Mouse (Mus musculus) neural tube, embryonic 11.5 days (tissue): ENCODE data around the gene Leo1. TPM values are rescaled to one million over a fixed set of nuclear protein-coding genes. Genes with fewer than 3 reads are reported as not detected.
A peak's percentile ranks its signal among the peaks of the same experiment; 100 is the strongest.

Experiments used
- ATAC-seq: fragments of 200-750 bp; cut with Nextera tagmentation; 2 replicates; pipeline ENCODE4 v1.8.0; 2017; ENCODE audit warnings: moderate number of reproducible peaks, mild to moderate bottlenecking, moderate TSS enrichment, moderate library complexity; ENCODE audit not compliant: insufficient read depth, low FRiP score, low TSS enrichment
- DNase-seq: peaks from one replicate; pipeline ENCODE4 v3.0.0-alpha.2; 2015; ENCODE audit warnings: low spot score
- H3K27ac ChIP-seq: fragments of 300-500 bp; sonication (generic); 2 replicates; pipeline ENCODE4 v1.5.1; 2014; ENCODE audit warnings: low read depth, mild to moderate bottlenecking, low read length
- H3K27me3 ChIP-seq: fragments of 300-500 bp; sonication (generic); 2 replicates; pipeline ENCODE4 v1.6.1; 2014; ENCODE audit warnings: mild to moderate bottlenecking, low read length, mixed read lengths; ENCODE audit not compliant: control insufficient read depth, insufficient read depth
- H3K36me3 ChIP-seq: fragments of 300-500 bp; sonication (generic); 2 replicates; pipeline ENCODE4 v1.6.1; 2014; ENCODE audit warnings: mild to moderate bottlenecking, low read length, moderate library complexity, mixed read lengths; ENCODE audit not compliant: control insufficient read depth, insufficient read depth
- H3K4me1 ChIP-seq: fragments of 300-500 bp; sonication (generic); 2 replicates; pipeline ENCODE4 v1.6.1; 2014; ENCODE audit warnings: low read length, mixed read lengths; ENCODE audit not compliant: control insufficient read depth, insufficient read depth
- H3K4me2 ChIP-seq: fragments of 300-500 bp; sonication (generic); 2 replicates; pipeline ENCODE4 v1.6.1; 2014; ENCODE audit warnings: low read depth, mild to moderate bottlenecking, moderate library complexity
- H3K4me3 ChIP-seq: fragments of 300-500 bp; sonication (generic); 2 replicates; pipeline ENCODE4 v1.5.1; 2014; ENCODE audit warnings: low read depth, low read length
- H3K9ac ChIP-seq: fragments of 300-500 bp; sonication (generic); 2 replicates; pipeline ENCODE4 v1.6.1; 2014; ENCODE audit warnings: mild to moderate bottlenecking, low read length
- H3K9me3 ChIP-seq: fragments of 300-500 bp; sonication (generic); 2 replicates; pipeline ENCODE4 v1.6.1; 2016; ENCODE audit warnings: low read length; ENCODE audit not compliant: control insufficient read depth
- WGBS: fragments of 180-500 bp; shearing (Covaris S2); extraction: QIAGEN DNeasy Blood & Tissue Kit; methylation state at CpG from one replicate; pipeline ENCODE4 v1.1.7; 2014; 5-methylcytosine and 5-hydroxymethylcytosine counted together
- polyA plus RNA-seq: library from polyadenylated mRNA; unstranded; fragments of >200 nt; fragmentation: Nextera tagmentation; extraction: Ambion mirVana; gene quantifications from 2 replicates; pipeline ENCODE4 v1.2.1, GENCODE M21; 2014

Gene Leo1
- polyA plus RNA-seq, 1 experiment from 2014 or later = 50.9 TPM

GRCm38 (mm10) chr9:75504311-75504710 is 63.0 kb downstream of the Leo1 start:
- Histone ChIP-seq H3K27me3 (no peaks in the 10 kb centered on the region), H3K9me3 (no peaks in the 10 kb centered on the region), H3K27ac (no peak overlapping the region), H3K4me2 (no peak overlapping the region), H3K4me3 (no peak overlapping the region), H3K4me1 (no peaks in the 10 kb centered on the region), H3K9ac (no peak overlapping the region), H3K36me3 (peaks cover 11% of the 10 kb centered on the region)
- ATAC-seq (no peak), DNase-seq (no peak)
- 97% methylated on average over 6 of the region's 6 CpGs for WGBS

DNA sequence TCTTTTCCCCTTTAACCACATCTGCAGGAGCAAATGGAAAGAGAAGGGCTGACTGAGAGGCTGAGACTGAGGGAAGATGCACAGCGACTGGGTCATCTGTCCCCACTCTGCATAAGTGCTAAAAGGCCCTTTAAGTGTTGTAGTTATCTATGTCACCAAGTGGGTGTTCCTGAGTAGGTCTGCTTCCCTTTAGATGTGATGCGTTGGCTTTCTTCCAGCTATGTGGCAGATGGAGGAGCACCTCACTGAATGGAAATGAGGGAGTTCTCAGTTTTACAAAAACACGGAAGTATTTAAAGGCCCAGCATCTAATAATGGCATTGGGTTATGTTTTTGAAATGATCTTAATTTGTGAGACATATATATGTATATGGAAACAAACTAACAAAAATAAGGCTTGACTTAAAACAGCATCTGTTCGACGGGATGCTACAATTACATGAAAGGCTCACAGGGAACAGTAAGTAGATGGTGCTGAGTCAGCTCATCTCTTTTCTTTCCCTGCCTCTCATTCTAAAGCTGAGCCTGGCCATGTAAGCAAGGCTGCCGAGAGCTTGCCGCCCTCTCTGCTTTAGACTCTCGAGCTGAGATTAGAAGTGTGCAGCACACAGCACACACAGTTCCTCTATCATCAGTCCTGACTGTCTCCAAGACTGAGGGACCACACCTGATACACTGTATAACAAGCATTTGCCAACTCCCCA is 70.1 kb downstream of the Leo1 start:
- no peaks in the 10 kb centered on the region for H3K9me3 ChIP-seq
- H3K27ac ChIP-seq = no peak overlapping the region
- H3K4me2 ChIP-seq = no peak overlapping the region
- H3K9ac ChIP-seq = no peak overlapping the region
- peaks cover 11% of the 10 kb centered on the region for H3K36me3 ChIP-seq
- no peaks in the 10 kb centered on the region for H3K4me1 ChIP-seq
- WGBS = 94% methylated on average over 8 of the region's 8 CpGs
- DNase-seq (no peak), ATAC-seq (no peak)
- no peaks in the 10 kb centered on the region for H3K27me3 ChIP-seq
- no peak overlapping the region for H3K4me3 ChIP-seq

DNA sequence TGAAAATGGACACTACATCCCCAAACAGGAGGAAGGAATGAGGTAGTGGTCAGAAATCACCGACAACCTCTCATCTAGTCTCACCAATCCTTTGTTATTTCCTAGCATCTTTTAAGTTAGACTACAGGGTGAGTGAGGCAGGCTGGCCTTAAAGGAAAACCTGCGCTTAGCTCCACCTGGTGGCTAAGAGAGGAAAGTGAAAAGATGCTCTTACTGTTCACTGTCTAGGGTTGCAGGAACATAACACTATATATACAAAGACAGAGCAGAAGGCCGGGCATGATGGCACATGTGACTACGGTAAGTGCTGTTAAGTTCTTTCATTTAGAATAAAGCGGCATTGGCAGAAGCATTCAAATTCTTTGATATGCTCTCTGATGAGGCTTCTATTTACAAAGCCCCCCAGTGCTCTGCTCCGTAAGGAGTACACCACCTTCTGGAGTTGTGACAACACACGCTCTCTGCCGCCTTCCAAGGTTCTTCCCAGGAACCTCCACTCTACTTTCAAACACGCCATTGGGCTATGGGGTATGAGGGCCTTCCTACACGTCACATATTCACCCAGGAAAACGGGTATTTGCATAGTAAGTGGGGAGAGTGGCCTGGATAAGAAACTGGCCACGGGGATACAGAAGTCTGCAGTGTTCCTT is 74.3 kb downstream of the Leo1 start:
- Histone ChIP-seq H3K27ac (no peak overlapping the region), H3K9ac (no peak overlapping the region), H3K9me3 (no peaks in the 10 kb centered on the region), H3K36me3 (no peaks in the 10 kb centered on the region; the same call in 1 of the 2 replicates), H3K4me1 (no peaks in the 10 kb centered on the region), H3K4me3 (no peak overlapping the region), H3K4me2 (no peak overlapping the region), H3K27me3 (no peaks in the 10 kb centered on the region)
- WGBS = 63% methylated on average over 12 of the region's 12 CpGs
- DNase-seq = peak; percentile 38
- no peak; the same call in 1 of the 2 replicates for ATAC-seq

Other genes with a start within 250 kb of the Leo1 start
- 0.35 and 0.36 TPM in 2 replicates for gene Myo5c, start 209.5 kb upstream of the Leo1 start, polyA plus RNA-seq
- 34.2 and 34.7 TPM in 2 replicates for gene Gnb5, start 135.2 kb upstream of the Leo1 start, polyA plus RNA-seq
- not detected in 2 replicates for gene Bcl2l10, start 93.8 kb upstream of the Leo1 start, polyA plus RNA-seq
- 204 and 213 TPM in 2 replicates for gene Mapk6, start 31.5 kb upstream of the Leo1 start, polyA plus RNA-seq
- gene Tmod3, start 118.1 kb downstream of the Leo1 start, polyA plus RNA-seq = 113 and 117 TPM in 2 replicates
- gene Tmod2, start 169.8 kb downstream of the Leo1 start, polyA plus RNA-seq = 54.5 and 58.8 TPM in 2 replicates
- 15.9 and 16.6 TPM in 2 replicates for gene Lysmd2, start 184.2 kb downstream of the Leo1 start, polyA plus RNA-seq
- gene Scg3, start 242.5 kb downstream of the Leo1 start, polyA plus RNA-seq = 60.4 and 62.4 TPM in 2 replicates